Mouse (Mus musculus) olfactory bulb, adult 2 months (tissue): Measurements from ENCODE around the gene Olfr1419.

Source experiments
- CTCF ChIP-seq: fragments of 200-500 bp; IDR thresholded peaks from 2 replicates; pipeline ENCODE4 v1.5.1; 2012; ENCODE audit warnings: low read depth, mild to moderate bottlenecking, low read length, moderate library complexity; ENCODE audit not compliant: insufficient read depth
- POLR2A ChIP-seq: fragments of 200-500 bp; IDR thresholded peaks from 2 replicates; pipeline ENCODE4 v1.6.1; 2012; ENCODE audit warnings: mild to moderate bottlenecking, low read depth, low read length, moderate library complexity; ENCODE audit not compliant: insufficient read depth

DNA sequence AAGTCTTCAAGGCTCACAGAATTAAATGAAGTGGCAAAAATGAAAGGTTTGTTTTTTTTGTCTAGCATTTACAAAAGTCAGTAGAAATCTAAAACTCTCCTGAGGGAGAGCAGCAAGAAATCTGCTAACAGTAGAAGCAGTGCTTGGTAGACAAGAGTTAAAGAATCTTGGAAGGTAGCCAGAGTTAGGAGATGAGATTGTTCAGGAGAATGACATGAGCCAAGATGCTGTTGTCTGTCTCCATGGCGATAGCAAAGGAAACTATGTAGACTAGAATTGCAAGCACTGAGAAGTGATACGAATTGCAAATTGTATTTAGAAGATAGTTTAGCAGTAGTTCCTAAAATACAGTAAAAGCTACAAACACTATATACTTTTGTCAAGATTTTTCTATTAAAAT lies 40.9 kb upstream of the Olfr1419 start:
- no peak for TF ChIP-seq CTCF
- no peak for TF ChIP-seq POLR2A
